Mouse (Mus musculus): Measurements from ENCODE around the gene Mvb12b.
A peak's percentile ranks its signal among the peaks of the same experiment; 100 is the strongest.

The Mvb12b gene

DNA sequence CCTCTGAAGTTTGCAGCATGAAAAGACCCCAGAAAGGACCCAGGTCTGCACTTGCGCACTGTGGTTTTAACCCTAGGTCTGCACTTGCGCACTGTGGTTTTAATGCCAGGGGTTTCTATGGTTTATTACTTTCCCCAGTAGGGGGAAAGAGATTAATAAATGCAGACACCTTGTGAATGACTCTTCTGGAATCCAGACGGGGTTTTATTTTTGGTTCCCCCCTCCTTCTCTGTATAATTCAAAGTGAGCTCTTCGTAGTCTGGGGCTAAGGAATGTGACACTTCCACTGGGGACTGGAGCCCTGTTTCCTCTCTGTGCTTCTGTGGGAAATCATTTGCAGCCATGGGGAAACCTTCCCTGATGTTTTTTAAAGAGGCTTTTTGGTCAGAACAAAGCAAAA lies 113.6 kb downstream of the Mvb12b start:
- no peak for DNase-seq

DNA sequence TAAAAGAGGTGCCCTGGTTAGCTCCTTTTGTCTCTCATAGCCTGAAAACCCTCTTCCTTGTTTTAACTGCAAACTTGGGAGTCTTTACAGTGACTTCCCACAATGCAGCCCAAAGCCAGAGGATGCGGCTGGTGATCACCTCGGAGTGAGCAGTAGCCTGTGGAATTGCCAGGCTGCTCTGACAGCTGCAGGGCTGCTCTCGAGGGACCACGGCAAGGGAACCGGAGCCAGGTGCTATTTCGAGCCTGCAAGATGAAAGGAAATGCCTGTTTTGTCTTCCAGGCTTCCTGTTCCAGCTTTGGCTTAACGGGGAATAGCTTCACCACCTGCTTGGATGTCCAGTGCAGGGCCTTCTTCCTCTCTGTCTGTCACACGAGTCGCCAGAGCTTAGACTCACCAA lies 115.3 kb downstream of the Mvb12b start:
- DNase-seq = no peak

DNA sequence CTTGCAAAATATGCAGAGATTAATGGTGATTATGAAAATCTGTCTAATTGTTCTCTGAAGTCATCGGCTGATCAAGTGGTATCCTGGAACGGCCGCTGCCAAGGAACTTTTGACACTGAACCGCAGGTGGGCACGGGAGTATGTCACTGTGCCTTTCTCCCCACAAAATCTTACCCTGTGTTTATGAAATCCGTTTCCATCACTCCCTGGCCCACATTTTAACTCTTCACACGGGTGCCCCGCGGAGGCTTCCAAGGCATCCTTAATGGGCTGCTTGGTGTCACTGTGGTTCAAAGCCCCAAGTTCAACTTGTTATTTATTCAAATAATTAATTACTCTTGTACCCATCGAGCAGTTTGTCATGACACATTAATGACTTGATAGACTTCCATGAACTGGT lies 116.4 kb downstream of the Mvb12b start:
- no peak for DNase-seq

DNA sequence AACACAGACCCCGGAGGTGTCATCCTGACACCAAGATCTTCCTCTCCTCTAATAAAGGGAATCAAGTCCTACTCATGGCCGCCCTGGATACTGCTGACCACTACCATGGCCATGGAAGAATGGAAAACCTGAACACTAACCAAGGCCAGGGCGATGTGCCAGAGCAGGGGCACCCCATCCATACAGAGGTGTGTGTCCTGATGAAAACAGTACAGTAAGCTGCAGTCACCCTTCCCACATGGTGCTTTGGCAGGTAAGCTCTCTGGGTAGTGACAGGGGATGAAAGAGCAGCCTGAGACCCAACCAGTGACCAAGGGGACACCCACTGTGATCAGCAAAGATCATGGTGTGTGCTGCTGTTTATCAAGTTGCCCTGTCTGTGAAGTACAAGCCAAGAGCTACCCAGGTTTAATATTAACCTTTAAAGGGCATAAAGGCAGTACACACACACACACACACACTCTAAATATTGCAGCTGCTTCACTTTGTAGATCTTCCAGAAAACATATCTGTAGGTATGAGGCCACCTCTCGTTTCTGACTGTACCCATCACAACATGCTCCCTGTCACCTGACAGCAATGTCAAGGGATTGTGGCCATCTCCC lies 117.1 kb downstream of the Mvb12b start:
- DNase-seq = no peak

DNA sequence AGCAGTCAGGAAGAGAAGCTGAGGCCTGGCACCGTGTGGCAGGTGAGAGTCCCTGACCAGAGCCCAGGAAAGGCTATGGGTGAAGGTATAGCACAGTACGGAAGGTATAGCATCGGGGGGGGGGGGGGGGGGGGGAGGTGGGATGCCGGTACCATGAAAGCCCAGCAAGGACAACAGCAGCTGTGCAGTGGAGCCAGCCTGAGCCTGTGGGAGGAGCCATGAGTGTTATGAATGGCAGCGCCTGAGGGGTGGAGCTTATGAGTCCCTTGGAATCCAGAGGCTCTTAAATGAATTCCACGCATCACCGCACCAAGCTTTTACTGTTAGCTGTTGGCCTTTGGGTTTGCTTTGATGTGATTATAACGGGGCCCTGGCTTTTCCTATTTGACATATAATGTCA lies 123.3 kb downstream of the Mvb12b start:
- DNase-seq = no peak

DNA sequence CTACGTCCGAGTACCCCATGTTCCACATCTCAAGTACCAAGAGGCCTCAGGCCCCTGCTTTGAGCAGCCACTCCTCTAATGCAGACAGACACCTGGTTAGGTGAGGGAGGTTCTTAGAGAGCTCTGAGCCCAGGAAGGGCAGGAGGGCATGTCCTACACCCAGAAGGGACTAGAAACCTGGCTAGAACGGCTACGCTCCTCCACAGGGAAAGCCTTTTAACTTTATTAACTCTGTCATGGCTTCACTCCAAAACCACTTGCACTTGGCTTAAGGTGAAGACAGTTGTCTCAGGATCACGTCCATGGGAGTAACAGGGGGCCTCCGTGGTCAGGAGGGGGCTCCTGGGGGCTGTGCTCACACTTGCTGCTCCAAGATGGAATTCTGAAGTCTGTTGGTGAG lies 125.5 kb downstream of the Mvb12b start:
- no peak for DNase-seq

DNA sequence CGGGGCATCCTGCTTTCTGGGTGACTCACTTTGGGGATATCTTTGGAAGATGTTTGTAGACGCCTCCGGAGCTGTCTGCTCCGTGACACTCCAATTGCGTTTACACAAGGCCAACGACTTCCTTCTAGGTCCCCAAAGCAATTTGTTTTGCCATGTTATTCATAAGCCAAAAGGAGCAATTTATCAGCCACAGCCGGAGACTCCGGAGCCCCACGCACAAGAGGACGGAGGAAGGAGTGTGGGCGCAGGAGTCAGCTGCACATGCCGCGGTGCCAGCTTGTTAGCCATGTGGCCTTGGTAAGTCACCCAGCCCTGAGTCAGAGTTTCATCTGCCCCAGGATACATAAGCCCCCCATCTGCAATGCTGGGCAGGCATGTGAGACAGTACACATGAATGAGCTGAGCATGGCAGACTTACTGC lies 127.2 kb downstream of the Mvb12b start:
- no peak for DNase-seq

DNA sequence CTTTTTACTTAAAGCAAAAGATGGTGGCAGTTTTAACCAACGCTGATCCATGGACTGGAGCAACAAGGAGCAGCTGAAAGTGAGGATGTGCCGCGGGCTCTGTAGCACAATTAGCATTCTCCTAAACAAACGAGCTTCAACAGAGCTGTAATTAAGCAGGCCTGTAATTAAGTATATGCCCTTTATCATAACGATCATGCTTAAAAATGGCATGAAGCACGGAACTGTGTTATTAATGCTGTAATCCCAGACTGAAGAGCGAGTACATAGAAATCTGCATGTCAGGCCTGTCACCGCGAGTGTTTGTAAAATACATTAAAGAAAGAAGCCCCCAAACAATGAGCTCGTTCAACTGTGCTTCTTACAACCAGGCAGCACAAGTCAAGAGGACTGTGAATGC lies 128.3 kb downstream of the Mvb12b start:
- no peak for DNase-seq

DNA sequence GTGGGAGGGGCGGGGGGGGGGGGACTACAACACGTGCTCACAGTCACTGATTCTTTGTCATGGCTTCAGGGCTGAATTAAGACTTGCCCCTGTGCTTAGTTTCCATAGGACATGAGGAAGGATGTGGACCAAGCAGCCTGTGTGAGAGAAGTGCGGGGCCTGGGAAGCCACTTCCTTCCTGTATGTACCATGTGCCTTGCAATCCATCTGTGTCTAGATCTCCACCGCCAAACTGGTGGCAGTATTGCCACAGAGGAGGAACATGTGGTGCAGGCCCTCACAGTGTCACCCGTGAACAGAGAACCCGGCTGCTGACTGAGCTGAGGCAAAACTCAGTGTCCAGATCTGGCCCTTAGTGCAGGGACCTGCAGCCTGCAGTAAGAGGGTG lies 132.1 kb downstream of the Mvb12b start:
- no peak for DNase-seq

DNA sequence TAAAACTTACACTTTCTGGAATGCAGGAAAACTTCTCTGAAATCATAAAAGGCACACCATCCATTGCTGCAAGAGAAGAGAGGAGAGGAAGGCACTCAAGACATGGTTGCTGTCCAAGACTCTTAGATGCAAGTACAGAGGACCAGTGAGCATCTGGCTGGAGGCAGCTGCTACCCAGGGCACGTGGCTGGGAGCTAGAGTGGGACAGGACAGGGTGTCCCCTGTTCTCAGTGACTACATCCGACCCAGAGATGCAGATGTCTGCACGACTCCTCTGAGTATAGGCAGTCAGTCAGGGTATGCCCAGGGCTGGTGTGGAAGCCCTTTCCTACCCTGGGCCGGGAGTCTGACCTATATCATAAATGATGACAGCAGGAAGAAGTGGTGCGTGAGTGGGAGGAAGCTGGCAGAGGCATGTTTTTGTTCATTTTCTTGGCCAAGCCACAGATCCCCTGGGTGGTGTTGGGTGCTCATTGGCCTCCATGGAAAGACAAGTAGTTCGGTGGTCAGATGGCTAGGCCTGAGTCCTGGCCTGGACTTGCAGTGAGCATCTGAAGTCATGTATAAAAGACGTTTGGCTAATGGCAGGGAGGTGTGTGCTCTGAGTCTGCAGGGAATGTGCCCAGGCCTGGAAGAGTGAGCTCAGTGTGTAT lies 132.6 kb downstream of the Mvb12b start:
- DNase-seq = no peak

DNA sequence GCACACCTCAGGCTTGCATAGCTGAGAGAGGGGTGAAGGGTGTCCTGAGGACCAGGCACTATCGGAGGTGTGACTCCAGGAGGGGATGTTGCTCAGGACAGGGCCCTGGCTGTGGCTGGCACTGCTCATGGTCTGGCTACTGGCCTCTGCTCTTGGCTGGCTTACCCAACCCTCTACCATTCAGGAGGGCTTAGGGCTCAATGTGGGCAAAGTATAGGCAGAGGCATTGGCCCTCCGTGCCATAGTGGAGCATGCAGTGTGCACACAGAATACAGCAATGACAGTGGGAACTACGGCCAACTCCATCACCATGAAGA lies 133.5 kb downstream of the Mvb12b start:
- no peak for DNase-seq

DNA sequence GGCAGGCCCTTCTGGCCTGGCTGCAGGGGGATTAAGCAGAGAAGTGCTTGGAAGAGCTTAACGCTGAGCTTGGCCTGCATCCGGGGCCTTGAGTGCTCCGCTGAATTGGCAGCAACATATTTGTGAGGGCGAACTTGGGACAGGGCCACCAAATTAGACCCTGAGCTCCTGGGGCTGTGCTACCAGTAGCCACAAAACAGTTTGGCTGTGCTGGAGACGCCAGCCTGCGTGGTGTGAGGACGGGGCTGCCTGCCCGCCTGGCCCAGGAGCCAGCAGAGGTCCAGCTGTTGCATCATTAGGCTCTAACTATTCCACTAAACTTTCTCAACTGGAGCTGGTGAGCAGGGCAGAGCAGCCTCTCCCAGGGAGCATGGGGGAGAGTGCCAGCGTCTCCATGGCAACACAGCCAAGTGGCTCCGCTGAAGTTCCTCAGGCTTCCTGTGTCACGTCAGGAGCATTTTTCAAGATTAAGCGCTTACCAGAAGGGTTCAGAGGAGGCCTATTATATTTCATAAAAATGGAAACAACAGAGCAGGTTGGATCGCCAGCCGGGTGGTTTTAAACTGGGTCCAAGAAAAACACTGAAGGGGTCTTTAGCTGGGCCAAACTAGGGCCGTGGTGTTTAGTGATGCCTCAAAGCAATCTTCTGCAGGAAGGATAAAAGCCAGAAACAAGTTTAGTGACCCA lies 134.0 kb downstream of the Mvb12b start:
- DNase-seq = peak; percentile 83

DNA sequence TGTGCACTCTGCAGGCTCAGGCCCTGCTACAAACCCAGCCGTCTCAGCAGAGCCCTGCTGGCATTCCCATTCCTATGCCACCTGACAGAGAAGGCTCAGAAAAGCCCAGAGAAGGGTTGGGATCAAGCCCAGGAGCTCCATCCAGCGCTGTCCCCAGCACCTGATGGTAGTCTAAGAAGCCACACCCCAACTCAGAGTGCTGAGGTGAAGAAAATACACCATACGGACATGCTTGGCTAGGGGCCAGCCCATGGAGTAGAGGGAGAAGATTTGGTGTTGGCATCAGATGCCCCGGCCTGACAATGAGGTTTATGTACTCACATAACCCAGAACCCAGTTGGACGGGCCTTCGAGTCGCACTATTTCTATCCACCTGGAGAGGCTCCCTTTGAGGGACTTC lies 137.1 kb downstream of the Mvb12b start:
- no peak for DNase-seq

DNA sequence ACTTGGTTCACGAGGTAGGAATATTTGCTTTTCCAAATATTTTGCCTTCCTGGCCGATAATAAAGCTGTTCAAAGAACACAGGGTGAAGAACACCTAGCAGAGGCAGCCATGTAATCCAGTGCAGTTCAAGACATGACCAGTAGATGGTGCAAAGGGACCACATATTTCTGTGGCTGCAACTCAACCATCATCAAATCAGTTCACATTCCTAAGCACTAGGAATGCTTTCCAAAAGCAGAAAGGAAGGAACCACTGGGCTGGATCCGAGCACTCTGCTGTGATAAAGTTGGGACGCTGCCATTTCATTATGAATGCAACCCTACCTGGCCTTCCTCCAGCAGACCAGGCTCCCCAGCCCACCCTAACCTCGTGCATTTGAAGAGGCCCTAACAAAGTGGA lies 141.3 kb downstream of the Mvb12b start:
- peak; percentile 78 for DNase-seq

DNA sequence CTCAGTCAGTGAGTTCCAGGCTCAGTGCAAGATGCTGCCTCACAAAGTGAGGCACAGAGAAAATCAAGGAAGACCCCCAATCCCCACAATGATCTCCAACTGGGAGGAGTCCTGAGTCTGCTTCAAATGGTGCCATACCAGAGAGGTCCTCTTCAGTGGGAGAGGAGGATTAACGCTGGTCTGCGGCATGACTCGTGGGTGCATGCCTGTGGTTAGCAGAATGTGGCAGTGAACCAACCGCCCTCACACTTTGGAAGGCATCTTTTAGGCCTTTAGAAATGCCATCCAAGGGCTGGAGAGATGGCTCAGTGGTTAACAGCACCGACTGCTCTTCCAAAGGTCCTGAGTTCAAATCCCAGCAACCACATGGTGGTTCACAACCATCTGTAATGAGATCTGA lies 142.0 kb downstream of the Mvb12b start:
- DNase-seq = no peak

DNA sequence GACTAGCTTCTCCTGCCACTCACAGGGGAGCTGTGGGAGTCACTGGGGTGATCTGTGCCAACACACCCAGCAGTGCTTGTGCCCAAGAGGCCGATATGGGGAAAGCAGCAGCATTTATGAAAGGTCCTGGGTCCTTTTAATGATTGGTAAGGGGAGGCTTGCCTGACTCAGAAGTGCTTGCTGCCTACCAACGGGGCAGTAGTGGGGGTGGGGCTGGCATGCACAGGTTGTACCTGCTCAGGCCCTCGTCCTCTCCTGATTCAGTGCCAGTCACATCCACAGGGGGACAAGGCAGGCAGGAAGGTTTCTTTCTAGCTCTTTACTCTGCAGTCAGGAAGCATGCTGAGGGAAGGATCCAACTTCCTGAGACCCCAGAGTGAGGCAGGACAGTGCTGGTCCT lies 150.6 kb downstream of the Mvb12b start:
- DNase-seq = no peak

DNA sequence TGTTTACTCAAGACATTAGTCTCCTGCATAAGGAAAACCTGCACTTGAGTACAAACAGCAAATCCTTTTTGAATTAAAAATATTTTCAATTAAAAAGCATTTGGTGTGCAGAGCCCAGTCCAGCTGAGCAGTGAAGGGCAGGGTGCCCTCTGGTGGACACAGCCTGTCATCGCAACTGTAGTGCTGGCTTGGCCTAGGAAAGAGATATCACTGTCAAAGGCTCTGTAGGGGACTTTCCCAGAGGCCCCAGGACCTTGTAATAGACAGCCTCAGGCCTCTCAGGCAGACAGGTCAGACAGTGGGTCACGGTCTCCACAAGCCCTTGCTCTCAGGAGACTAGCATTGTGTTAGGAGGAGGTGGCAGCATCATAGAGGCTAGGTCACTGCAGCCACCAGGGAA lies 151.0 kb downstream of the Mvb12b start:
- peak; percentile 74 for DNase-seq

DNA sequence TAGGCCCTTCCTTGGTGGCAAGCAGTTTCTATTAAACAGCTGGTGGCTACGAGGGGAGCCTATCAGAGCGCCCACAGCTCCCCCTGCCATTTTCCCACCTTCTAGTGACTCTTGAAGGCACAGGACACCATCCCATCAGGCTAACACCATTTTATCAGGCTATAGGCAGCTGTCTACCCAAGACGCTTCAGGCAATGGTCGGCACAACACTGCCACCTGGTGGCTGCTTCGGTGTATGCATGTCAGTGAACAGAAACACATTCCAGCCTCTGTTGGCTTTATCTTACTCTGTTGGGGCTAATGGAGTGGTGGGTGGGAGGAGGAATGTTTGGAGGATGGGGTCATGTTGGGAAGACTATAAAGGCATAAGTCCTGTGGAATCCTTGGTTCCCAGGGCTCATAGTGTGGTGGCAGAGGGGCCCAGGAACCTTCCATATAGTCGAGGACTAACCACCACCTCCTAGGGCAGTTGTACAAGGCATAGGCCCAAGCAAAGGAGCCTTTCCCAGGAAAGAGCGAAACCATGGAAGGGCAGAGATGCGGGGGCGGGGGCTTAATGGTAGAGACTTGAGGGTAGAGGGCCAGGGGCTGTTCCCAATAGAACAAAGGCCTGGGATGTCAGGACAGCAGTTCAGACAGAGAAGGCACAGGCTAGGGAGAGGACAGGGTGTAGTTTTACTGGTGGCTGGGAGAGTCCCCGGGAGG lies 152.8 kb downstream of the Mvb12b start:
- peak; percentile 94 for DNase-seq

DNA sequence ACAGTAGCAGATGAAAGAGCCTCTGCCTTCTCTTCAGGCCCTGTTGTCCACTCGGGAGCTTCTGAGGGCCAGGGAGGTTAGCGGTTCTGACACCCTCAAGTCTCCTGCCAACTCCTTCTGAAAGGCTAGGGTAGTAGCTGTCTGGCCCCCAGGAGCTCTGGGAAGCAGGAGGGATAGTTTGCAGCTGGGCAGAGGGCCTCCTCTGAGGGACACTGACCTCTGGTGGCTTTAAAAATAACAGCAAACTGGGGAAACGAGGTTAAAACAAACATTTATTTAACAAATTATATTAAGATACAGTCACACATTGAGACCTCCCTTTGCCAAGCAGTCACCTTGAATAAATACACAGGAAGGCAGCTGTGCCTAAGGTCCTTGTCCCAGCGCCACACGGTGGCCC lies 158.0 kb downstream of the Mvb12b start:
- DNase-seq = no peak

DNA sequence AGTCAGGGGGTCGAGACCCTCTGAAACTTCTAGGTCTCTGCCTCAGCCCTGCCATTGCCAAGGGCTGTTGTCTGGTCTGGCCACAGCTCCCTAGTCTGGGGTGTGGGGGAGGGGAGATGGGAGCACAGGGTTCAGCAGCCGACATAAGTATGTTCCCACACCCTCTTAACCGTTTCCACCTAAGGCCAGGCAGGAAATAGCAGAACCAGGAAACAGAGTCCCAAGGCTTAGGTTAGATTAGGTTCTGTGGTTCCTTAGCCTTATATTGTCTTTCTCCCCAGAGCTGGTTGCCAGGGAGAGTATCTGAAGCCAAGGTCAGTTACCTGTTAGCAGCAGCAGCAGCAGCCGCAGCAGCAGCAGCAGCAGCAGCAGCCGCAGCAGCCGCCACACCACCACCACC lies 160.5 kb downstream of the Mvb12b start:
- DNase-seq = no peak

DNA sequence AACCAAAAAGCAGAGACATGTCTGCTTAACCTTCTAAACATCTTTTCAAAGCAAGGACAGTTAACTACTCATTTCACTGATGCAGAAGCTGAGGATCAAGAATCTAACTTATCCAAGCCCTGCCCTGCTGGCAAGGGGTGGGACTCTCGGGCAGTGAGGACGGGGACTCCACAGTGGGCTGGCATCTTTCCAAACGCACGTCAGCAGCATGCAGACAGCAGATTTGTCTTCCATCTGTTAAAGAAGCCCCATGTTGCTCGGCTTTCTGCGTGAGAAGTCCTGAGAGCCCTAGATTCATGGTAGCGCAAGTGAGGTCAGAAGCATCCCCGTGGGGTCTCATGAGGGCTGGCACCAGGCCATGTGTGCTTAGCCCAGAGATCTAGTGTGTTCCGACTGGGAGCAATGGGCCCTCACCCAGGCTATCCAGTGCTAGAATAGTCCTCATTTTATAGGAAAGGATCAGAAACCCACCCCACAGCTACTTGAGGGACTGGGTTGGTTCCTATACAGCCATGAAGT lies 167.3 kb downstream of the Mvb12b start:
- DNase-seq = peak; percentile 52

DNA sequence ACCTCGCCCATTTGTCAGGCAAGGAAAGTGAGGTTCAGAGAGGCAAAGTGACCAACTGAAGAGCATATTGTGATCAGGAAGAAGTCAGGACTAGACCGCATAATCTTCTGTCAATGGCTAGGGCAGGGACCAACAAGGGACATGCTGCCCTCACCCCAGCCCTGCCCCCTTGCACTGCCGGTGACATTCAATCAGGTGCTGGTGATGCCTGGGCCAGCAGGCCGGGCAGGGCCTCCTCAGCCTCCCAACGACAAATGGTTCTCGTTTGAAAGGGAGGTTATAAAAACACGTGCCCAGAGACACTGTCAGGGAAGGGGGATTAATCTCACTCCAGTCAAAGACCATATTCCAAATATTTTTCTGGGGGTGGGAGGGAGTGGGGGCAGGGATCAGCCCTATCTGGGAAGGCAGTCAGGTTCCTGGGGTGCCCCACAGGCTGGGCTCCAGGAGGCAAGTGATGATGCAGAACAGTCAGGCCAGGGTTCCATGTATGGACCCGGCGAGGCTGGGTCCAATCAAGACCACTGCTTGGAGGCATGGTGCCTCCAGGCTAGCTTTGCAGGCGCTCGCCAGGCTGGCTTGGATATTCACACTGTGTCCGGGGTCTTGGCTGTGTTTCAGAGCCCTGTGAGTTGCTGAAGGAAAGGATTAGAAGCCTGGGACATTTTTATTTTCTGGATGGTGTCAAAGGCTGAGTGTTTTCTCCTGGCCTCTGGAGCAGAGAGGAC lies 168.2 kb downstream of the Mvb12b start:
- DNase-seq = no peak

DNA sequence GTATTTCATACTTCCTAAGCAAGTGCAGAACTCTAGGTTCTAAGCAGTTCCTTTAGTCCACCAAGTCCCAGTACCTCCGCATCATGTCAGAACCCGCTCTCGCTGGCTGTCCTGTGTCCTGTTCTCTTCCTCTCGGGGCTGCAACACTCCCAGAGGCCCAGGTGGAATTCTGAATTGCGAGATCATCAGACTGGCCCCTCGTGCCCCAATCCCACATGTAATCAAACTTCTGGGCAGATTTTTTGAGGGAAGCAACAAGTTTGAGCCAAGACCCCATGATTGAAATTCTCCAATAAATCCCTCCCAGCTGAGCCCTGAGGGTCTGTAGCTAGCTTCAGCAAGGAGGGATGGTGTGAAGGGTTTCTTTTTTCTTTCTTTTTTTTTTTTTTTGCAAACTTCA lies 169.2 kb downstream of the Mvb12b start:
- no peak for DNase-seq
